Mouse (Mus musculus): ENCODE measurements at regions not wholly inside any gene's neighbourhood (a gene's known extent, or its start where the extent isn't known, plus 50 kb on each side); places are given as distances from the start of the nearest gene placed in this dataset.
"Not testable (repeated sequence)": the region's sequence is repeated elsewhere in the genome, so short reads cannot be mapped to it uniquely, and the experiment has no call there.

DNA sequence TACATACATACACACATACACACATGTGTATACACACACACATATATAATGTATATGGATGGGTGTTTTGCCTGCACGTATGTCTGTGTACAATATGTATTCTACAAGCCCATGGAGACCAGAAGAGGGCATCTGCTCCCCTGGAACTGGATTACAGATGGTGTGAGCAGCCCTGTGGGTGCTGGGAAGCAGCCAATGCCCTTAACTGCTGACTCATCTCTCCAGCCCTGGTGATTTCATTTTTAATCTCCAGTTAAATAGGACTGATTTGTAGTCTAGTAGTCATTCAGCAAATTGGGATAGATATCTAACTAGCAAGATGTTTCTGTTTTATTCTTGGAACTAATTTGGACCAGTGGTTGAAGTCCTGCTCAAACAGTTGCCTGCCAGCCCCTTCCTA is 94.1 kb downstream of the H2al2a start:
- Histone ChIP-seq H3K4me2 (ENCODE audit: low read length) (no peak overlapping the region), H3K27ac (ENCODE audit: low read length) (no peak overlapping the region), H3K9ac (ENCODE audit: low read depth, low read length) (no peak overlapping the region), H3K4me3 (ENCODE audit: low read depth, low read length) (no peak overlapping the region), H3K36me3 (ENCODE audit: control insufficient read depth, insufficient read depth, low read length) (no peaks in the 10 kb centered on the region), H3K9me3 (replicated peaks; ENCODE audit: control insufficient read depth, low read length, poor library complexity, severe bottlenecking) (no peaks in the 10 kb centered on the region), H3K4me1 (ENCODE audit: control insufficient read depth, insufficient read depth, low read length) (no peaks in the 10 kb centered on the region), H3K27me3 (ENCODE audit: control insufficient read depth, insufficient read depth, low read depth, low read length) (no peaks in the 10 kb centered on the region)
- no peak for ATAC-seq
- 90% methylated on average over 1 of the region's 1 CpGs for WGBS

- no peaks in the 10 kb centered on the region for H3K36me3 ChIP-seq (ENCODE audit: control insufficient read depth, insufficient read depth, low read length)
- no peak overlapping the region for H3K27ac ChIP-seq (ENCODE audit: low read length)
- H3K4me1 ChIP-seq (ENCODE audit: control insufficient read depth, insufficient read depth, low read length), result no peaks in the 10 kb centered on the region
- no peaks in the 10 kb centered on the region for H3K27me3 ChIP-seq (ENCODE audit: control insufficient read depth, insufficient read depth, low read depth, low read length)
- no peak for ATAC-seq
- H3K9ac ChIP-seq (ENCODE audit: low read depth, low read length), result no peak overlapping the region
- H3K4me3 ChIP-seq (ENCODE audit: low read depth, low read length), result no peak overlapping the region
- 61% methylated on average over 8 of the region's 8 CpGs for WGBS
- H3K9me3 ChIP-seq (replicated peaks; ENCODE audit: control insufficient read depth, low read length, poor library complexity, severe bottlenecking), result no peaks in the 10 kb centered on the region
- no peak overlapping the region for H3K4me2 ChIP-seq (ENCODE audit: low read length)
These were observed 96.6 kb downstream of the H2al2a start for GRCm38 (mm10) chr2:17900202-17900601.

- no peaks in the 10 kb centered on the region for H3K4me1 ChIP-seq (ENCODE audit: control insufficient read depth, insufficient read depth, low read length)
- ATAC-seq, result no peak
These were observed 98.0 kb downstream of the H2al2a start for GRCm38 (mm10) chr2:17898780-17899179.

DNA sequence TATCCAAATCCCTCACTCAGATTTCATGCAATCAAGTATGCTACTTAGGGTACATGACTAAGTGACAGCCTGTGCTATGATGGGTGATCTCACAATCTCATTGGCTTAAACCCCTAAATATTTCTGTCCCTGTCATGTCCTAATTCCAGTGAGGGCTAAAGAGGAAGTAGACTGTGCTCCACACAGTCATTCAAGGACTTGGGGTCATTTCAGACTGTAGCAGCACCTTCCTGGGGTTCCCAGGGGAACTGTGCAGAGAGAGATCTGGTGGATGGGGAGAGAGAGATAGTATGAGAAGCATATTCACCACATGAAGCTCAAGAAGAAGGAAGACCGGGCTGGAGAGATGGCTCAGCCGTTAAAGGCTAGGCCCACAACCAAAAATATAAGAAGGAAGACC is 100.7 kb downstream of the H2al2a start:
- 91% methylated on average over 2 of the region's 2 CpGs for WGBS
- no peaks in the 10 kb centered on the region for H3K27me3 ChIP-seq (ENCODE audit: control insufficient read depth, insufficient read depth, low read depth, low read length)
- H3K4me2 ChIP-seq (ENCODE audit: low read length), result no peak overlapping the region
- H3K4me1 ChIP-seq (ENCODE audit: control insufficient read depth, insufficient read depth, low read length), result no peaks in the 10 kb centered on the region
- no peak overlapping the region for H3K27ac ChIP-seq (ENCODE audit: low read length)
- H3K9ac ChIP-seq (ENCODE audit: low read depth, low read length), result no peak overlapping the region
- no peaks in the 10 kb centered on the region for H3K36me3 ChIP-seq (ENCODE audit: control insufficient read depth, insufficient read depth, low read length)
- no peak for ATAC-seq
- H3K9me3 ChIP-seq (replicated peaks; ENCODE audit: control insufficient read depth, low read length, poor library complexity, severe bottlenecking), result no peaks in the 10 kb centered on the region
- H3K4me3 ChIP-seq (ENCODE audit: low read depth, low read length), result no peak overlapping the region

More at GRCm38 (mm10) chr2:17898780-17899179, 98.0 kb downstream of the H2al2a start:
- Histone ChIP-seq H3K9ac (ENCODE audit: low read depth, low read length) (no peak overlapping the region), H3K27me3 (ENCODE audit: control insufficient read depth, insufficient read depth, low read depth, low read length) (no peaks in the 10 kb centered on the region), H3K4me3 (ENCODE audit: low read depth, low read length) (no peak overlapping the region), H3K9me3 (replicated peaks; ENCODE audit: control insufficient read depth, low read length, poor library complexity, severe bottlenecking) (no peaks in the 10 kb centered on the region), H3K36me3 (ENCODE audit: control insufficient read depth, insufficient read depth, low read length) (no peaks in the 10 kb centered on the region), H3K4me2 (ENCODE audit: low read length) (no peak overlapping the region), H3K27ac (ENCODE audit: low read length) (no peak overlapping the region)
- 38% methylated on average over 3 of the region's 3 CpGs for WGBS

GRCm38 (mm10) chr2:17892661-17893060 is 104.1 kb downstream of the H2al2a start:
- not testable (repeated sequence) for ATAC-seq; H3K4me2 ChIP-seq (ENCODE audit: low read length); H3K27me3 ChIP-seq (ENCODE audit: control insufficient read depth, insufficient read depth, low read depth, low read length); H3K36me3 ChIP-seq (ENCODE audit: control insufficient read depth, insufficient read depth, low read length); H3K4me3 ChIP-seq (ENCODE audit: low read depth, low read length); H3K9ac ChIP-seq (ENCODE audit: low read depth, low read length); H3K9me3 ChIP-seq (replicated peaks; ENCODE audit: control insufficient read depth, low read length, poor library complexity, severe bottlenecking); H3K27ac ChIP-seq (ENCODE audit: low read length); H3K4me1 ChIP-seq (ENCODE audit: control insufficient read depth, insufficient read depth, low read length)
- 94% methylated on average over 7 of the region's 7 CpGs for WGBS

DNA sequence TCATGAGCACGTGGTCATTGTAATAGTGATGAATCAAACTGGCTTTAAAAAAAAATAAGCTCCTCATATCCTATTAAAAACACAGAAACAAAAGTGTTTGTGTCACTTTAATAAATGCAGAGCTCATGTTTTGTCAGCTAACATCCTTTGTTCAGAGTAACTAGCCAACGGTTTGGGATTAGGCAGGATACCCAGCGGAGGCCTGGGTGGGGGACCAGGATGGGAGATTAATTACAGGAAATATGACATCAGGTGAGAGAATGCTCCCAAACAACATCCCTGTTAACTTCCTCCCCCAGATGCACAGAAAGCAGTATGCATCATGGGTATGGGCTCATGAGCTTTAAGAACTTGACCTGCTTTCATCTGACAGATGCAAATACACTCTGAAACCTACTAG is 109.1 kb downstream of the H2al2a start:
- H3K4me2 ChIP-seq (ENCODE audit: low read length), result no peak overlapping the region
- H3K27ac ChIP-seq (ENCODE audit: low read length), result no peak overlapping the region
- H3K9me3 ChIP-seq (replicated peaks; ENCODE audit: control insufficient read depth, low read length, poor library complexity, severe bottlenecking), result no peaks in the 10 kb centered on the region
- no peaks in the 10 kb centered on the region for H3K4me1 ChIP-seq (ENCODE audit: control insufficient read depth, insufficient read depth, low read length)
- WGBS, result 28% methylated on average over 3 of the region's 3 CpGs
- no peaks in the 10 kb centered on the region for H3K36me3 ChIP-seq (ENCODE audit: control insufficient read depth, insufficient read depth, low read length)
- H3K27me3 ChIP-seq (ENCODE audit: control insufficient read depth, insufficient read depth, low read depth, low read length), result no peaks in the 10 kb centered on the region
- ATAC-seq, result no peak
- H3K9ac ChIP-seq (ENCODE audit: low read depth, low read length), result no peak overlapping the region
- no peak overlapping the region for H3K4me3 ChIP-seq (ENCODE audit: low read depth, low read length)

GRCm38 (mm10) chr2:17882389-17882788 is 114.4 kb downstream of the H2al2a start:
- WGBS, result 84% methylated on average over 12 of the region's 12 CpGs
- no peaks in the 10 kb centered on the region for H3K36me3 ChIP-seq (ENCODE audit: control insufficient read depth, insufficient read depth, low read length)
- H3K4me3 ChIP-seq (ENCODE audit: low read depth, low read length), result no peak overlapping the region
- no peak for ATAC-seq
- H3K4me2 ChIP-seq (ENCODE audit: low read length), result no peak overlapping the region
- H3K9ac ChIP-seq (ENCODE audit: low read depth, low read length), result no peak overlapping the region
- H3K27ac ChIP-seq (ENCODE audit: low read length), result no peak overlapping the region
- peaks cover 5% of the 10 kb centered on the region; the same call in 1 of the 2 replicates for H3K4me1 ChIP-seq (ENCODE audit: control insufficient read depth, insufficient read depth, low read length)
- no peaks in the 10 kb centered on the region for H3K27me3 ChIP-seq (ENCODE audit: control insufficient read depth, insufficient read depth, low read depth, low read length)
- no peaks in the 10 kb centered on the region for H3K9me3 ChIP-seq (replicated peaks; ENCODE audit: control insufficient read depth, low read length, poor library complexity, severe bottlenecking)

GRCm38 (mm10) chr2:17880800-17881717 is 115.7 kb downstream of the H2al2a start:
- no peaks in the 10 kb centered on the region for H3K36me3 ChIP-seq (ENCODE audit: control insufficient read depth, insufficient read depth, low read length)
- H3K27ac ChIP-seq (ENCODE audit: low read length), result no peak overlapping the region
- H3K4me3 ChIP-seq (ENCODE audit: low read depth, low read length), result no peak overlapping the region
- no peak overlapping the region for H3K9ac ChIP-seq (ENCODE audit: low read depth, low read length)
- no peak for ATAC-seq
- 28% methylated on average over 11 of the region's 11 CpGs for WGBS
- no peaks in the 10 kb centered on the region for H3K9me3 ChIP-seq (replicated peaks; ENCODE audit: control insufficient read depth, low read length, poor library complexity, severe bottlenecking)
- H3K4me2 ChIP-seq (ENCODE audit: low read length), result no peak overlapping the region
- no peaks in the 10 kb centered on the region for H3K27me3 ChIP-seq (ENCODE audit: control insufficient read depth, insufficient read depth, low read depth, low read length)
- peaks cover 5% of the 10 kb centered on the region; the same call in 1 of the 2 replicates for H3K4me1 ChIP-seq (ENCODE audit: control insufficient read depth, insufficient read depth, low read length)

- Histone ChIP-seq H3K4me3 (ENCODE audit: low read depth, low read length) (no peak overlapping the region), H3K9ac (ENCODE audit: low read depth, low read length) (no peak overlapping the region), H3K9me3 (replicated peaks; ENCODE audit: control insufficient read depth, low read length, poor library complexity, severe bottlenecking) (no peaks in the 10 kb centered on the region), H3K4me2 (ENCODE audit: low read length) (no peak overlapping the region), H3K36me3 (ENCODE audit: control insufficient read depth, insufficient read depth, low read length) (no peaks in the 10 kb centered on the region), H3K4me1 (ENCODE audit: control insufficient read depth, insufficient read depth, low read length) (peaks cover 5% of the 10 kb centered on the region; the same call in 1 of the 2 replicates), H3K27me3 (ENCODE audit: control insufficient read depth, insufficient read depth, low read depth, low read length) (no peaks in the 10 kb centered on the region), H3K27ac (ENCODE audit: low read length) (no peak overlapping the region)
- no peak for ATAC-seq
- WGBS, result 87% methylated on average over 1 of the region's 1 CpGs
These were observed 118.9 kb downstream of the H2al2a start for GRCm38 (mm10) chr2:17877901-17878300.

All from midbrain, embryonic 16.5 days (tissue).